Mouse (Mus musculus): ENCODE data around the gene Gm47985. TPM values are rescaled to one million over a fixed set of nuclear protein-coding genes. Genes with fewer than 3 reads are reported as not detected.

Gene Gm47985
- polyA plus RNA-seq (2014; fragmentation: Illumina TruSeq; extraction: RNeasy Lipid Tissue Mini Kit (QIAGEN cat#74804); ENCODE audit: low read depth, low replicate concordance) = 1.1 TPM

GRCm38 (mm10) chr1:151182266-151182665 is at the start of gene Gm47985:
Gm47985 (plus strand) TSS chr1:151182537.

GRCm38 (mm10) chr1:151192075-151192474 is 9.7 kb downstream of the Gm47985 start, which contains the start of gene Gm8947:
Gm8947 (plus strand) TSS chr1:151192376.

GRCm38 (mm10) chr1:151198120-151198519 is 15.8 kb downstream of the Gm47985 start, which contains the start of gene Gm47995:
Gm47995 (plus strand) TSS chr1:151198448.

GRCm38 (mm10) chr1:151203818-151204217 is 21.5 kb downstream of the Gm47985 start, which contains the start of gene 3110040M04Rik:
3110040M04Rik (plus strand) TSS chr1:151204121.

GRCm38 (mm10) chr1:151209824-151210355 is 27.6 kb downstream of the Gm47985 start, which contains the start of gene Gm47996:
Gm47996 (plus strand) TSS chr1:151210131.

Other genes starting within 250 kb of the Gm47985 start
- 2.0 TPM for gene Hmcn1, start 189.1 kb upstream of the Gm47985 start, polyA plus RNA-seq (2014; fragmentation: Illumina TruSeq; extraction: RNeasy Lipid Tissue Mini Kit (QIAGEN cat#74804); ENCODE audit: low read depth, low replicate concordance)
- 0.98 TPM for gene Gm8947, start 9.8 kb downstream of the Gm47985 start, polyA plus RNA-seq (2014; fragmentation: Illumina TruSeq; extraction: RNeasy Lipid Tissue Mini Kit (QIAGEN cat#74804); ENCODE audit: low read depth, low replicate concordance)
- gene Gm47995, start 15.9 kb downstream of the Gm47985 start, polyA plus RNA-seq (2014; fragmentation: Illumina TruSeq; extraction: RNeasy Lipid Tissue Mini Kit (QIAGEN cat#74804); ENCODE audit: low read depth, low replicate concordance) = 0.55 TPM
- not detected for gene 3110040M04Rik, start 21.6 kb downstream of the Gm47985 start, polyA plus RNA-seq (2014; fragmentation: Illumina TruSeq; extraction: RNeasy Lipid Tissue Mini Kit (QIAGEN cat#74804); ENCODE audit: low read depth, low replicate concordance)
- gene Gm47996, start 27.6 kb downstream of the Gm47985 start, polyA plus RNA-seq (2014; fragmentation: Illumina TruSeq; extraction: RNeasy Lipid Tissue Mini Kit (QIAGEN cat#74804); ENCODE audit: low read depth, low replicate concordance) = not detected
- 350 TPM for gene Ivns1abp, start 161.9 kb downstream of the Gm47985 start, polyA plus RNA-seq (2014; fragmentation: Illumina TruSeq; extraction: RNeasy Lipid Tissue Mini Kit (QIAGEN cat#74804); ENCODE audit: low read depth, low replicate concordance)
- 12.6 TPM for gene Swt1, start 245.9 kb downstream of the Gm47985 start, polyA plus RNA-seq (2014; fragmentation: Illumina TruSeq; extraction: RNeasy Lipid Tissue Mini Kit (QIAGEN cat#74804); ENCODE audit: low read depth, low replicate concordance)
- 21.6 TPM for gene Trmt1l, start 246.0 kb downstream of the Gm47985 start, polyA plus RNA-seq (2014; fragmentation: Illumina TruSeq; extraction: RNeasy Lipid Tissue Mini Kit (QIAGEN cat#74804); ENCODE audit: low read depth, low replicate concordance)

All from adipose tissue, adult 10 weeks (tissue).